Mouse (Mus musculus) stomach, embryonic 16.5 days (tissue): ENCODE data around the gene Cox4i1. TPM values are rescaled to one million over a fixed set of nuclear protein-coding genes. Genes with fewer than 3 reads are reported as not detected.

Source experiments
- ATAC-seq: fragments of 200-750 bp; cut with Nextera tagmentation; 2 replicates; pipeline ENCODE4 v1.8.0; 2017; ENCODE audit warnings: moderate number of reproducible peaks, moderate TSS enrichment; ENCODE audit not compliant: insufficient read depth, low FRiP score
- H3K27ac ChIP-seq: fragments of 300-500 bp; sonication (generic); 2 replicates; pipeline ENCODE4 v1.5.1; 2014; ENCODE audit warnings: low read length
- H3K27me3 ChIP-seq: fragments of 300-500 bp; sonication (generic); 2 replicates; pipeline ENCODE4 v1.6.1; 2014; ENCODE audit warnings: low read length, control low read depth, mixed read lengths; ENCODE audit not compliant: control insufficient read depth, insufficient read depth
- H3K36me3 ChIP-seq: fragments of 300-500 bp; sonication (generic); 2 replicates; pipeline ENCODE4 v1.6.1; 2014; ENCODE audit warnings: low read length; ENCODE audit not compliant: control insufficient read depth, insufficient read depth
- H3K4me1 ChIP-seq: fragments of 300-500 bp; sonication (generic); 2 replicates; pipeline ENCODE4 v1.6.1; 2014; ENCODE audit warnings: low read length, control low read depth, mixed read lengths; ENCODE audit not compliant: control insufficient read depth, insufficient read depth
- H3K4me2 ChIP-seq: fragments of 300-500 bp; sonication (generic); 2 replicates; pipeline ENCODE4 v1.6.1; 2014; ENCODE audit warnings: low read depth, low read length, mixed read lengths
- H3K4me3 ChIP-seq: fragments of 300-500 bp; sonication (generic); replicated peaks from 2 replicates; pipeline ENCODE4 v1.5.1; 2014; ENCODE audit warnings: mild to moderate bottlenecking, low read length
- H3K9ac ChIP-seq: fragments of 300-500 bp; sonication (generic); 2 replicates; pipeline ENCODE4 v1.6.1; 2014; ENCODE audit warnings: low read length
- H3K9me3 ChIP-seq: fragments of 300-500 bp; sonication (generic); replicated peaks from 2 replicates; pipeline ENCODE4 v1.6.1; 2016; ENCODE audit warnings: low read length, control low read depth; ENCODE audit not compliant: control insufficient read depth
- WGBS: fragments of 180-500 bp; shearing (Covaris S2); extraction: QIAGEN DNeasy Blood & Tissue Kit; methylation state at CpG from one replicate; pipeline ENCODE4 v1.1.7; 2014; 5-methylcytosine and 5-hydroxymethylcytosine counted together
- polyA plus RNA-seq: library from polyadenylated mRNA; unstranded; fragments of >200 nt; fragmentation: Nextera tagmentation; extraction: Ambion mirVana; gene quantifications from 2 replicates; pipeline ENCODE4 v1.2.1, GENCODE M21; 2015

Gene Cox4i1
- polyA plus RNA-seq, 1 experiment from 2014 or later: 1,163 TPM

GRCm38 (mm10) chr8:120630848-120631247 is 37.2 kb upstream of the Cox4i1 start:
- Histone ChIP-seq H3K27ac (no peak overlapping the region), H3K9ac (no peak overlapping the region), H3K4me3 (no peak overlapping the region), H3K9me3 (no peaks in the 10 kb centered on the region), H3K4me2 (no peak overlapping the region), H3K4me1 (peaks cover 8% of the 10 kb centered on the region), H3K36me3 (no peaks in the 10 kb centered on the region), H3K27me3 (peaks cover 5% of the 10 kb centered on the region)
- no peak for ATAC-seq
- WGBS: 50% methylated on average over 6 of the region's 6 CpGs

- no peak for ATAC-seq
These were observed 36.3 kb upstream of the Cox4i1 start for GRCm38 (mm10) chr8:120631441-120632375.

GRCm38 (mm10) chr8:120632969-120633664 is 34.9 kb upstream of the Cox4i1 start:
- Histone ChIP-seq H3K27me3 (peaks cover 5% of the 10 kb centered on the region), H3K4me3 (no peak overlapping the region; the same call in 1 of the 2 replicates), H3K27ac (no peak overlapping the region), H3K9me3 (no peaks in the 10 kb centered on the region), H3K4me1 (peaks cover 8% of the 10 kb centered on the region), H3K4me2 (peak overlapping the region; percentile 100), H3K36me3 (no peaks in the 10 kb centered on the region), H3K9ac (no peak overlapping the region; the same call in 1 of the 2 replicates)
- WGBS: 42% methylated on average over 17 of the region's 17 CpGs
- ATAC-seq: no peak

More at GRCm38 (mm10) chr8:120631441-120632375, 36.3 kb upstream of the Cox4i1 start:
- Histone ChIP-seq H3K4me1 (peaks cover 8% of the 10 kb centered on the region), H3K4me3 (no peak overlapping the region), H3K9ac (no peak overlapping the region), H3K4me2 (no peak overlapping the region), H3K9me3 (no peaks in the 10 kb centered on the region), H3K27ac (no peak overlapping the region), H3K36me3 (no peaks in the 10 kb centered on the region), H3K27me3 (peaks cover 5% of the 10 kb centered on the region)
- 80% methylated on average over 21 of the region's 21 CpGs for WGBS

GRCm38 (mm10) chr8:120633665-120634271 is 34.3 kb upstream of the Cox4i1 start:
- peak; percentile 12; the same call in 1 of the 2 replicates for ATAC-seq
- peaks cover 8% of the 10 kb centered on the region for H3K4me1 ChIP-seq
- peaks cover 5% of the 10 kb centered on the region for H3K27me3 ChIP-seq
- peak overlapping the region; percentile 79 for H3K9ac ChIP-seq
- no peaks in the 10 kb centered on the region for H3K9me3 ChIP-seq
- 2% methylated on average over 44 of the region's 44 CpGs for WGBS
- no peaks in the 10 kb centered on the region for H3K36me3 ChIP-seq
- H3K4me3 ChIP-seq: peak overlapping the region; percentile 65
- no peak overlapping the region for H3K27ac ChIP-seq
- H3K4me2 ChIP-seq: peak overlapping the region; percentile 100

- Histone ChIP-seq H3K27me3 (peaks cover 5% of the 10 kb centered on the region), H3K4me1 (peaks cover 8% of the 10 kb centered on the region), H3K4me3 (peak overlapping the region; percentile 65), H3K27ac (no peak overlapping the region), H3K4me2 (peak overlapping the region; percentile 100), H3K9ac (peak overlapping the region; percentile 79), H3K9me3 (no peaks in the 10 kb centered on the region), H3K36me3 (no peaks in the 10 kb centered on the region)
- ATAC-seq: peak; percentile 63
- WGBS: under 1% methylated on average over 39 of the region's 42 CpGs
These were observed 33.6 kb upstream of the Cox4i1 start for GRCm38 (mm10) chr8:120634329-120634839.

GRCm38 (mm10) chr8:120641245-120641644 is 26.8 kb upstream of the Cox4i1 start:
- Histone ChIP-seq H3K4me1 (no peaks in the 10 kb centered on the region), H3K9me3 (no peaks in the 10 kb centered on the region), H3K27me3 (no peaks in the 10 kb centered on the region), H3K4me2 (no peak overlapping the region), H3K4me3 (no peak overlapping the region), H3K36me3 (no peaks in the 10 kb centered on the region), H3K27ac (no peak overlapping the region), H3K9ac (no peak overlapping the region)
- 27% methylated on average over 8 of the region's 8 CpGs for WGBS
- no peak for ATAC-seq

GRCm38 (mm10) chr8:120642031-120642662 is 25.9 kb upstream of the Cox4i1 start:
- H3K36me3 ChIP-seq: no peaks in the 10 kb centered on the region
- no peak overlapping the region for H3K9ac ChIP-seq
- H3K27me3 ChIP-seq: no peaks in the 10 kb centered on the region
- no peak for ATAC-seq
- 71% methylated on average over 10 of the region's 10 CpGs for WGBS
- no peaks in the 10 kb centered on the region for H3K9me3 ChIP-seq
- no peak overlapping the region for H3K4me2 ChIP-seq
- no peaks in the 10 kb centered on the region for H3K4me1 ChIP-seq
- H3K27ac ChIP-seq: no peak overlapping the region
- H3K4me3 ChIP-seq: no peak overlapping the region

- Histone ChIP-seq H3K27me3 (no peaks in the 10 kb centered on the region), H3K4me2 (no peak overlapping the region), H3K36me3 (no peaks in the 10 kb centered on the region), H3K27ac (0 out of 2 replicates have a peak overlapping the region, but pooled peaks have one; percentile 1), H3K4me3 (no peak overlapping the region), H3K4me1 (no peaks in the 10 kb centered on the region), H3K9ac (no peak overlapping the region), H3K9me3 (no peaks in the 10 kb centered on the region)
- WGBS: 63% methylated on average over 7 of the region's 7 CpGs
- peak; percentile 26 for ATAC-seq
These were observed 23.4 kb upstream of the Cox4i1 start for GRCm38 (mm10) chr8:120644663-120645062.
